Mouse (Mus musculus) gastrocnemius, postnatal 36 days (tissue): ENCODE data around the gene 6430571L13Rik. TPM values are rescaled to one million over a fixed set of nuclear protein-coding genes. Genes with fewer than 3 reads are reported as not detected.
"Not testable (repeated sequence)": the region's sequence is repeated elsewhere in the genome, so short reads cannot be mapped to it uniquely, and the experiment has no call there.

ENCODE experiments used
- DNase-seq, 2 experiments: peaks; one replicate each; pipeline ENCODE4 v3.0.0; 2022
- intact Hi-C: fragments of 180-260 bp; cut with DNase I; formaldehyde crosslinking; loops from one replicate; pipeline ENCODE4 v1.15.1; 2025
- total RNA-seq, 2 experiments: library from RNA; stranded (reverse); gene quantifications; 2 replicates each; pipeline ENCODE4 v1.2.3; 2021

The 6430571L13Rik gene
- total RNA-seq, 2 experiments from 2014 or later = 33.5 to 35.9 TPM

- intact Hi-C loops = no loop called here
- no peak for DNase-seq
Observed at GRCm38 (mm10) chr9:107305601-107306542, 34.5 kb upstream of the 6430571L13Rik start.

GRCm38 (mm10) chr9:107306673-107307072, 33.7 kb upstream of the 6430571L13Rik start:
- intact Hi-C loops, DNase-seq: not testable (repeated sequence)

- DNase-seq = no peak
- intact Hi-C loops = no loop called here
Observed at GRCm38 (mm10) chr9:107307099-107307872, 33.1 kb upstream of the 6430571L13Rik start.

GRCm38 (mm10) chr9:107307886-107308285, 32.5 kb upstream of the 6430571L13Rik start:
- intact Hi-C loops = loop anchor here (1.0 kb wide), 1 partner anchor 15 kb away; no protein-coding TSS in a partner anchor
- DNase-seq = peak; percentile 70 to 87

GRCm38 (mm10) chr9:107308346-107309000, 31.9 kb upstream of the 6430571L13Rik start:
- no peak for DNase-seq

GRCm38 (mm10) chr9:107309171-107309570, 31.2 kb upstream of the 6430571L13Rik start:
- intact Hi-C loops = no loop called here
- DNase-seq = no peak

More at GRCm38 (mm10) chr9:107308346-107309000, 31.9 kb upstream of the 6430571L13Rik start:
- intact Hi-C loops = loop anchor here (1.0 kb wide), 1 partner anchor 15 kb away; no protein-coding TSS in a partner anchor

- intact Hi-C loops = no loop called here
- no peak for DNase-seq
Observed at GRCm38 (mm10) chr9:107309600-107309999, 30.8 kb upstream of the 6430571L13Rik start.

- intact Hi-C loops = no loop called here
Observed at GRCm38 (mm10) chr9:107312811-107313584, 27.4 kb upstream of the 6430571L13Rik start.

GRCm38 (mm10) chr9:107313926-107314325, 26.5 kb upstream of the 6430571L13Rik start:
- intact Hi-C loops = no loop called here
- no peak for DNase-seq

More at GRCm38 (mm10) chr9:107312811-107313584, 27.4 kb upstream of the 6430571L13Rik start:
- no peak for DNase-seq

- no peak for DNase-seq
- intact Hi-C loops = no loop called here
Observed at GRCm38 (mm10) chr9:107315791-107316190, 24.6 kb upstream of the 6430571L13Rik start.

- DNase-seq = no peak
- intact Hi-C loops = loop anchor here (1.0 kb wide), 1 partner anchor 14 kb away; no protein-coding TSS in a partner anchor
Observed at GRCm38 (mm10) chr9:107322461-107323050, 17.8 kb upstream of the 6430571L13Rik start.

GRCm38 (mm10) chr9:107323558-107323957, 16.8 kb upstream of the 6430571L13Rik start:
- intact Hi-C loops = loop anchor here (1.0 kb wide), 1 partner anchor 15 kb away; no protein-coding TSS in a partner anchor
- peak; percentile 79 to 90 for DNase-seq

- DNase-seq = no peak
- intact Hi-C loops = no loop called here
Observed at GRCm38 (mm10) chr9:107324799-107325561, 15.4 kb upstream of the 6430571L13Rik start.

- intact Hi-C loops = no loop called here
- DNase-seq = no peak
Observed at GRCm38 (mm10) chr9:107325904-107326303, 14.5 kb upstream of the 6430571L13Rik start.

- no peak for DNase-seq
- intact Hi-C loops = no loop called here
Observed at GRCm38 (mm10) chr9:107327879-107328620, 12.4 kb upstream of the 6430571L13Rik start.

GRCm38 (mm10) chr9:107330791-107331190, 9.6 kb upstream of the 6430571L13Rik start:
- intact Hi-C loops = no loop called here
- DNase-seq = no peak

- intact Hi-C loops = loop anchor here (2.0 kb wide), 1 partner anchor 435 kb away; no protein-coding TSS in a partner anchor
- no peak for DNase-seq
Observed at GRCm38 (mm10) chr9:107333686-107334085, 6.7 kb upstream of the 6430571L13Rik start.

- intact Hi-C loops = no loop called here
- no peak for DNase-seq
Observed at GRCm38 (mm10) chr9:107334356-107334755, 6.0 kb upstream of the 6430571L13Rik start.
